25 mouse cellular contexts compared by ENCODE assay signal in genomic region chr2:129380746-129381474, GRCm38 (mm10). TPM values are rescaled to one million over a fixed set of nuclear protein-coding genes. Genes with fewer than 3 reads are reported as not detected.
DNase-seq lines count a peak whose midpoint lies in the region; ATAC-seq and TF ChIP-seq lines count a peak whose summit lies in the region.
"Had no signal": no experiment of that assay in that cellular context is flagged by ENCODE, and none has a peak within 500 bp of the region (broad histone marks: within the 10 kb centered on the region; RNA-seq: fewer than 3 reads in every experiment).

No protein-coding gene starts in this region.

- peak; percentile 89 for DNase-seq in heart, adult 11 months
- peak in 1 of 2 experiments; percentile 27 for DNase-seq in spleen, adult 2 months (ENCODE audit: low read depth in 1 of 2, low spot score in 2 of 2)
- no peak for DNase-seq in spleen, postnatal 10 days (ENCODE audit: low spot score in 2 of 2)
- DNase-seq in cerebellum, adult 9-10 months = no peak
- no peak for DNase-seq in embryo, embryonic 9.5 days (ENCODE audit: extremely low spot score)
- DNase-seq in cerebellum, postnatal 25 days = no peak
- DNase-seq: cerebellum, postnatal 10 days; forebrain, postnatal 0 days; liver, postnatal 0 days; spleen, adult 18-20 months; thymus, postnatal 14 days had no signal

- WGBS in heart, embryonic 11.5 days (ENCODE audit: insufficient replicate concordance) = 86% methylated on average over 5 of the region's 5 CpGs
- WGBS in spleen, adult 2 months = 52% methylated on average over 5 of the region's 5 CpGs

- TF ChIP-seq CTCF in spleen, adult 2 months (IDR thresholded peaks at IDR 0.05; ENCODE audit: extremely low read depth, insufficient read depth, insufficient read length, insufficient replicate concordance) = no peak

- TF ChIP-seq POLR2A in spleen, adult 2 months (IDR thresholded peaks at IDR 0.05; ENCODE audit: low read depth, low read length) = no peak

- H3K4me1 ChIP-seq in heart, embryonic 11.5 days (ENCODE audit: control insufficient read depth, insufficient read depth, low read length) = no peaks in the 10 kb centered on the region
- H3K4me1 ChIP-seq in spleen, adult 2 months (ENCODE audit: control insufficient read depth, insufficient read depth, insufficient read length) = peaks cover 5% of the 10 kb centered on the region
- H3K4me1 ChIP-seq: forebrain, embryonic 10.5 days; hindbrain, embryonic 13.5 days; kidney, embryonic 15.5 days; limb, embryonic 15.5 days; midbrain, embryonic 12.5 days had no signal

- no peak overlapping the region for H3K27ac ChIP-seq in heart, embryonic 11.5 days (ENCODE audit: low read depth, low read length)
- peak overlapping the region; percentile 51; the same call in 1 of the 2 replicates for H3K27ac ChIP-seq in spleen, adult 2 months (ENCODE audit: insufficient read depth, low read length)
- H3K27ac ChIP-seq: forebrain, embryonic 10.5 days; heart, embryonic 13.5 days; hindbrain, embryonic 13.5 days; kidney, embryonic 15.5 days; limb, embryonic 15.5 days; midbrain, embryonic 12.5 days had no signal

- ATAC-seq in heart, embryonic 11.5 days (replicated peaks; ENCODE audit: insufficient number of reproducible peaks, low FRiP score, low TSS enrichment) = no peak
- peak; percentile 74 for ATAC-seq in megakaryocyte progenitor cell, adult 5-6 weeks (replicated peaks; ENCODE audit: poor library complexity)
- ATAC-seq: activated CD4-positive, CD25-positive, alpha-beta regulatory T cell, adult 4 months; CD4-positive, CD25-positive, alpha-beta regulatory T cell, adult 4 months; forebrain, postnatal 0 days; liver, postnatal 0 days had no signal

- no peak overlapping the region for H3K9ac ChIP-seq in heart, embryonic 11.5 days (ENCODE audit: low read depth, low read length)
- H3K9ac ChIP-seq: forebrain, postnatal 0 days; heart, embryonic 13.5 days; hindbrain, embryonic 13.5 days; kidney, embryonic 15.5 days; limb, embryonic 15.5 days; liver, postnatal 0 days; midbrain, embryonic 12.5 days had no signal

- H3K36me3 ChIP-seq in heart, embryonic 11.5 days (ENCODE audit: control insufficient read depth, insufficient read depth, low read length) = no peaks in the 10 kb centered on the region
- H3K36me3 ChIP-seq in spleen, adult 2 months (ENCODE audit: control insufficient read depth, insufficient read depth, low read length) = no peaks in the 10 kb centered on the region
- H3K36me3 ChIP-seq: forebrain, embryonic 10.5 days; heart, embryonic 13.5 days; hindbrain, embryonic 13.5 days; kidney, embryonic 15.5 days; limb, embryonic 15.5 days; midbrain, embryonic 12.5 days had no signal

- no peak overlapping the region for H3K4me2 ChIP-seq in heart, embryonic 11.5 days
- H3K4me2 ChIP-seq: heart, embryonic 13.5 days; hindbrain, embryonic 13.5 days; kidney, embryonic 15.5 days; limb, embryonic 15.5 days; midbrain, embryonic 12.5 days had no signal

- H3K27me3 ChIP-seq in heart, embryonic 11.5 days (ENCODE audit: control insufficient read depth, insufficient read depth, low read length) = no peaks in the 10 kb centered on the region
- no peaks in the 10 kb centered on the region for H3K27me3 ChIP-seq in spleen, adult 2 months (ENCODE audit: control insufficient read depth, insufficient read depth, low read length)
- H3K27me3 ChIP-seq: heart, embryonic 13.5 days; hindbrain, embryonic 13.5 days; kidney, embryonic 15.5 days; limb, embryonic 15.5 days; midbrain, embryonic 12.5 days had no signal

- H3K9me3 ChIP-seq in heart, embryonic 11.5 days (replicated peaks; ENCODE audit: control insufficient read depth, low read length) = no peaks in the 10 kb centered on the region; the same call in 1 of the 2 replicates
- H3K9me3 ChIP-seq: heart, embryonic 13.5 days; hindbrain, embryonic 13.5 days; kidney, embryonic 15.5 days; limb, embryonic 15.5 days; midbrain, embryonic 12.5 days had no signal

- no peak overlapping the region for H3K4me3 ChIP-seq in heart, embryonic 11.5 days (ENCODE audit: low read depth, low read length)
- no peak overlapping the region for H3K4me3 ChIP-seq in spleen, adult 2 months (ENCODE audit: extremely low read depth, insufficient read depth, insufficient read length)
- H3K4me3 ChIP-seq: forebrain, embryonic 10.5 days; heart, embryonic 13.5 days; hindbrain, embryonic 13.5 days; kidney, embryonic 15.5 days; limb, embryonic 15.5 days; midbrain, embryonic 12.5 days; myocyte had no signal

RNA-seq across cellular contexts. Expression of gene Il1b, which starts 10.0 kb away (rescaled TPM):
- not detected in 2 replicates for polyA plus RNA-seq in heart, embryonic 11.5 days (2014; fragmentation: Nextera tagmentation; extraction: Ambion mirVana)
- polyA plus RNA-seq in spleen, adult 2 months (2012; rRNA removed) = 5.8 and 6.4 TPM in 2 replicates
- 1.4 and 1.8 TPM in 2 replicates for total RNA-seq in megakaryocyte progenitor cell, adult 5-6 weeks (2015)
- total RNA-seq in megakaryocyte progenitor cell, adult 5-6 weeks (2017) = 0.37 and 0.96 TPM in 2 replicates
- total RNA-seq: forebrain, postnatal 0 days; gastrocnemius, adult 18-20 months; heart, postnatal 25 days; left cerebral cortex, postnatal 25 days had no signal
- polyA plus RNA-seq: activated CD4-positive, CD25-positive, alpha-beta regulatory T cell, adult 4 months; forebrain, embryonic 10.5 days; heart, embryonic 13.5 days; hindbrain, embryonic 13.5 days; kidney, embryonic 15.5 days; midbrain, embryonic 12.5 days had no signal
